Mouse (Mus musculus) cerebellum, adult 11-12 months (tissue): ENCODE measurements around the gene Spata48.

ENCODE experiments used
- DNase-seq: peaks from one replicate; pipeline ENCODE4 v3.0.0; 2022

The Spata48 gene

GRCm38 (mm10) chr11:11461635-11462560, at the start of gene Spata48, which contains the start of gene Zpbp:
TSS of gene Spata48 (plus strand) at chr11:11462094.
TSS of gene Zpbp (minus strand) at chr11:11462408.
- DNase-seq: peak; percentile 79

- DNase-seq: no peak
Measured at GRCm38 (mm10) chr11:11414188-11414587, 47.7 kb upstream of the Spata48 start.

- DNase-seq: no peak
Measured at GRCm38 (mm10) chr11:11417356-11417755, 44.5 kb upstream of the Spata48 start.

GRCm38 (mm10) chr11:11455037-11455436, 6.9 kb upstream of the Spata48 start:
- no peak for DNase-seq

GRCm38 (mm10) chr11:11462561-11462890, 632 bp downstream of the Spata48 start:
- no peak for DNase-seq

DNA sequence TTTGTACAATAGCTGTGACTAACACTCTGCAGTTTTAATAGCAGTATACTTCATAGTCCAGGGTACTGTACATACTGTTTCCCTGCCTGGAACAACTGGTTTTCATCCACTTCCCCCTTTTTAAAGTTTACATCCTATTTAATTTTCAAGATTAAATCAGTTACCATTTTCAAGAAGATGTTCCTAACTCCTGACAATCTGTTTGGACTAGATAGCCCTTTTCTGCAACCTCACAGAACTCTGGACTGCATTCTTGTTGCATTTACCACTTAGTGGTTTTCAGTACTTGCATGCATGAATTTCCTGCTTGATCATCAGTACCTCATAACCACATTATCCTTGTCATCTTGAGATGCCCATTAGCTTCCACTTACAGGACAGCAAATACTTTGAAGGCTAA, 7.0 kb downstream of the Spata48 start:
- DNase-seq: no peak

GRCm38 (mm10) chr11:11484378-11484777, 22.5 kb downstream of the Spata48 start:
- DNase-seq: no peak

DNA sequence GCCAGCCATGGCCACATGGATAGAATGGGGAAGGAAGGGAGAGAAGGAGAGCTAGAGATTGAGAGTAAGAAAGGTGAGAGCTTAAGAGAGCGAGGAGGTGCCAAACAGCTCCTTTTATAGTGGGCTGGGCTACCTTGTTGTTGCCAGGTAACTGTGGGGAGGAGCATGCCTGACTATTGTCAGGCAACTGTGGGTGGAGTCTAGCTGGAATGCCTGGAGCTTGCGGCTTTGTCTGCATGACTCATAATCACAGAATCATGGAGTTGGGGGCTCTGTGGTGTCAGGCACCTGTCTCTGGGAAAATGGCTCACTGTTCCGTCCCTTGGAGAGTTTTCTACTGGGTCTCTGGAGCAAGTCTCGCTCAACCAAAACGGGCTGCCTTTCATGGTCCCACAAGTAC, 30.1 kb downstream of the Spata48 start:
- no peak for DNase-seq

GRCm38 (mm10) chr11:11495697-11496096, 33.8 kb downstream of the Spata48 start:
- DNase-seq: no peak

DNA sequence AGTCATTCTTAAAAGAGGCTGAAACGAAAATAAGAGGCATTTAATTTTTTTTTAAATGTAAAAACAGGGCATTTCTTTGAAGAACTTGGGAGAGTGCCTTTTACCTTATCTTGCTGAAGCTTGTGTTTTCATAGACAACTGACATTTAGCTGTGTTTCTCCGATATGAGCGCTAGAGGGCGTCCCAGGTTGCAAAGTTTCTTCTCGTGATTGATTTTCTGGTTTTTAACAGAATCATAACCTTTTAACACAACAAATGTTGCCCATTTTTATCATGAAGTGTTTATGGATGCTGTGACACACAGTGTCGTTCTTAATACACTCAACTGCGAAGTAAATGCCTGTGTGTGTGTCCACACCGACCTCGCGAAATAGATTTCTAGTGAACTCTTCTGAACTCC, 38.0 kb downstream of the Spata48 start:
- DNase-seq: no peak

GRCm38 (mm10) chr11:11506187-11506586, 44.3 kb downstream of the Spata48 start:
- DNase-seq: no peak

DNA sequence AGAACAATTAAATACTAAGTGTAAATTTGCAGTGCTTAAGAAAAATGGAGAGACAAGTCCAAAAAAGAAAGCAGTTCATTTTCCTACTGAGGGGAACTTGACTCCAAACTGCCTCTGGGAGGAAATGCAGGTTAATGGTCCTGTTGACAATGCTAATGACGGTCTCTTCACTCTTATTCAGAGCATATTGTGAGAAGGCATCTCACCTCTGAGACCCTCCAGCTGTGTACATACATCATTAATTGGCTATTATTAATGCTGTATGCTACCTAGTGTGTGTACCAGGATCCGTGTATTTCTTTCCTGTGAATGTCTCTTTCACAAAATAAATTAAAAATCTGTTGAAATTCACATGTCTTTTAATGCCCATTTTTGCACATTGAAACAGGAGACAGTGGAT, 47.5 kb downstream of the Spata48 start:
- no peak for DNase-seq

- no peak for DNase-seq
Measured at GRCm38 (mm10) chr11:11512056-11512455, 50.2 kb downstream of the Spata48 start.

DNA sequence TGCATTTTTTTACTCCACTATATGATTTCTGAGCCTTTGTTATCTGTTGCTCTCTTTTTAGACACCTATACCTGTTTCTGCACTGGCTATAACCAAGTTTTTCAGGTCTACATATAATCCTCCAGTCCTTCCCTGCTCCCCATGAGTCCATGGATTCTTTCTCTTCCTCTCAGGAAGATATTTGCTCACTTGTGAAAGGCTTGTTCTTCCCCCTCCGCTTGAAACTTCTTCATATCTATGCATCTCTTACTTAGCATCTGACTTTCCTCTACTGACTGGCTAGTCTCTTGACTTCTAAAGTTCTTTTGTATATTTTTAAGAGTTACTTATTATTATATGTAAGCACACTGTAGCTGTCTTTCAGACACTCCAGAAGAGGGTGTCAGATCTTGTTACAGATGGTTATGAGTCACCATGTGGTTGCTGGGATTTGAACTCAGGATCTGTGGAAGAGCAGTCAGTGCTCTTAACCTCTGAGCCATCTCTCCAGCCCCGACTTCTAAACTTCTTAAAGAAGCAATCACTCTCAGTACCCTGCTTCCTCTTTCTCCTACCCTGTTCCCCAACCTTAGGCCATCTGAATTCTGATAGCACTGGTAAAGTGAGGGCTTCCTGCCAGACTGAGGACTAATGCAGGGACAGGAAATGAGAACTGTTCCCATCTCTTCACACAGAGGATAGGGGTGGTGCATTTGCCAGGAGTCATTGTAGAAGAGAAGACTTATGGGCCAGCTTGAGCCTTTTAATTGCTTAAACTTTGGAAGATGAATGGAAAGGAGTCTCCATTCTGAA, 51.3 kb downstream of the Spata48 start:
- no peak for DNase-seq

DNA sequence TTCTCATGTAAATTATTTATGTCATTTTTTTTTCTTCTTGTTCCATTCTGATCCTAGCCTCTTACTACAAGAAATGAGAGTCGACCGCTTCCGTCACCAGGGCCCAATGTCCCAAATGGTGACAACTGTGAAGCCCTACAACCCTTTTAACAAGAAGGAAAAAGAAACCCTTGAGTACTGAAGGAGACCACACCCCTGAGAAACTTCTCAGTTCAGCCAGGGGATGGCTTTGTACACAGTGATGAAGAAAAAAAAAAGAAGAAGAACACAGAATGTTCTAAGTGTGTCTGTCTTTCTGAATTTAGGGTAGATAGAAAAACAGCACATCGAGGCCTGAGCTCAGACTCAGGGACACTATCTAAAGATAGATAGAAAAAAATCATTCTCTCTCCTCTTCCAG, 53.0 kb downstream of the Spata48 start:
- no peak for DNase-seq

DNA sequence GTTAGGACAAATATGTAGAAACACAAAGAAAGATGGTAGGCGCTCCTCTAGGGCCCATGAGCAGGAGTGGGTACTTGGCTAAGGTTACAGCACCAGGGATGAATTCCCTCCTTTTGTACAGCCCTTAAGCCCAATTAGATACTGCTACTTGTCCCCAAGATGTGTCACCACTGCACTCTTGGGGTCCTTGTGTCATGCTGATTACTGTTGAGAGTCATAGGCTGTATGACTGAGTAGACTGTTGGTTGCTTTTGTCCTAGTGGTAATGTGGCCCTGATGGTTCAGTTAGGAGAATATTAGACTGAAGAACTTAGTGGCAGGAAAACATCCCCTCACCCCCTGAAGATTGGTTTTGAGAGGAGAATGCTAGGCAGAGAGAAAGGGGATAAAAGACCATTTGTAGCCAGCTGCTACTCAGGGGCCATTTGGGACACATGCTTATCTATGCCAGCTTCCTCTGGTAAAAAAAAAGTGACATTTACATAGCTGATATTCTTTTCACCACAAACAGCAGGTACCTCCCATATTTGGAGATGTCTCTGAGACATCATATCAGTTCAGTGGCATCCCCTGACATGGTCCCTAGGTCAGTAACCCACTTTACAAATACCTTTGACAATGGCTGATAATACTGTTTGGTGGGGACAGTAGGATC, 56.0 kb downstream of the Spata48 start:
- no peak for DNase-seq

GRCm38 (mm10) chr11:11519255-11520243, 57.7 kb downstream of the Spata48 start:
- DNase-seq: no peak

DNA sequence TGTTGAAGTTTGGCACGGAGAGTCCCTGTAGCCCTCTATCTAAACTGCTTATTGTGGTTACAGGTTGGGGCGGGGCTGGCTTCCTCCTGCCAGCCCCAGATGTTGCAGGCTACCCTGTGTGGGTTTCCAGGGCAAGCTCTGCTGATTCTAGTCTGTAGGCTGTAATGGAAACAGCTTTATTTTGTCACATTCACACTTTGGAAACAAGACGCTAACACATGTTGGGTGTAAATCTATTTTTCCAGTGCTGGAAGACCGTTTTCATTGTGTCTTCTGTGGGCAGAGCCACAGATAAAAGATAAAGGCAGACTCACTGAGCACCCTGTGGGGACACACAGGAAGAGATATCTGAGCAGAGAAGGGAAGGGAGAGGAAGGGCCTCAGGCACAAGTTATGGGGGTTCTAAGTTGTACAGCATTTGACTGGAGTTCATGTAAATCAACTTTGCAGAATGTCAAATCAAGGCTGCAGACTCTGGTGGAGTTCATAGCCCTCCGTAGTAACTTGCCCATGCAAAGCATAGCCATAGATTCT, 60.1 kb downstream of the Spata48 start:
- DNase-seq: no peak

DNA sequence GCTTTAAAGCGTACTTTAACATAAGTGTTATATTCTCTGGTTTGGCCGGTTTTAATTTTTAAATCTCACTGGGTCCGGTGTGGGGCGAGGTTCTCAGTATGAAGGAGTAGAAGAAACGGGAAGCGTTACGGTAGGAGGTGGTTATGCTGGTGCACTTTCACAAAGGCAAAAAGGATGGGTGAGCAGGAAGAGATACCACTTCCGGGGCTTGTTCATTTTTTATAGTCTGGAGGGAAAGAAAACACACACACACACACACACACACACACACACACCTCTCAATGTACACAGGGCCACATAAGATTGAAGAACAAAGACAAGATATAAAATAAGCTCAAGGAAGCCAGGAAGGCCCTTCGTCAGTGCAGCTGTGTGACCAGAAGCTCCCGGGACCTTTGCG, 66.9 kb downstream of the Spata48 start:
- no peak for DNase-seq

- no peak for DNase-seq
Measured at GRCm38 (mm10) chr11:11529165-11529564, 67.3 kb downstream of the Spata48 start.

- DNase-seq: no peak
Measured at GRCm38 (mm10) chr11:11530126-11530525, 68.2 kb downstream of the Spata48 start.

GRCm38 (mm10) chr11:11536295-11536694, 74.4 kb downstream of the Spata48 start:
- no peak for DNase-seq
